Mouse (Mus musculus): ENCODE measurements around the gene Maml2. TPM values are rescaled to one million over a fixed set of nuclear protein-coding genes. Genes with fewer than 3 reads are reported as not detected.

Gene Maml2
- polyA plus RNA-seq, 1 experiment = 1.5 TPM

DNA sequence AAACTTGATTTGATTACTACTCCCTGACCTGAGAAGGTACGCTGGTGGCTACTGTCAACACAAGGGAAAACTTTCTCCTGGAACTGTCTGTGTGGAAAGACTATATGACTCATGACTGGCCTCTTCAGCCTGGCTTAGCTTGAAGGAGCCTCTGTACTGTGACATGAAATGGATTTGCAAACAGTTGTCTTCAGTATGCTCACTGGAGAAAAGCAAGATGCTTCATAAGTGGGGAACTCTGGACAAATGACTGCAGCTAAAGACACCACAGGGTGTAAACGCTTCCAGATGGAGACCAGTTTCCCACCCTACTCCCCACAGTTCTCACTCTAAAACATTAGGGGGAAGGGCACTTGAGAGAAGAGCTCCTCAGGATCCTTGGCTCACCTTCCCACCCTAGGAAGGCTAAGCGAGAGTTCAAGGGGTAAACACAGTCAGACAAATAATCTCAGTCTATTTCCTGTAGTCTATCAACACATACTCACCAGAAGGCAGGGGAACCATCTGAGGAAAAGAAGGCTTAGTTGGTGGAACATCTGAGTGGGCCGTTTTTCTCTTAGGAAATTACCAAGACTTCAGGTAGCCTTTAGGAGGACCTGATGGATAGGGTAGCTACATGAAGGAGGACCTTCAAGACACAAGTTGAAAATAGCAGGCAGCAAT lies 167.7 kb downstream of the Maml2 start:
- Histone ChIP-seq H3K4me3 (ENCODE audit: insufficient read depth, poor library complexity, severe bottlenecking) (no peak overlapping the region), H3K36me3 (ENCODE audit: control insufficient read depth, insufficient read depth) (no peaks in the 10 kb centered on the region), H3ac (ENCODE audit: control insufficient read depth, insufficient read length, low read depth) (no peak overlapping the region), H3K79me2 (ENCODE audit: control insufficient read depth, insufficient read depth) (no peaks in the 10 kb centered on the region), H3K79me3 (ENCODE audit: low read depth) (no peaks in the 10 kb centered on the region), H3K27me3 (ENCODE audit: control insufficient read depth, insufficient read depth, insufficient read length) (no peaks in the 10 kb centered on the region)
- TF ChIP-seq USF1 (IDR thresholded peaks at IDR 0.05; ENCODE audit: low read depth) (no peak), MAX (IDR thresholded peaks at IDR 0.05) (no peak), MYOD1 (IDR thresholded peaks at IDR 0.05; ENCODE audit: control insufficient read depth, insufficient read length, low read depth) (no peak), FOSL1 (IDR thresholded peaks at IDR 0.05; ENCODE audit: insufficient read depth, low read length, poor library complexity, severe bottlenecking) (no peak), CTCF (IDR thresholded peaks at IDR 0.05; ENCODE audit: control insufficient read depth, insufficient read depth, insufficient read length) (no peak), CEBPB (IDR thresholded peaks at IDR 0.05; ENCODE audit: low read depth) (no peak), MYOG (IDR thresholded peaks at IDR 0.05; ENCODE audit: control insufficient read depth, extremely low read depth, insufficient read length) (no peak)

DNA sequence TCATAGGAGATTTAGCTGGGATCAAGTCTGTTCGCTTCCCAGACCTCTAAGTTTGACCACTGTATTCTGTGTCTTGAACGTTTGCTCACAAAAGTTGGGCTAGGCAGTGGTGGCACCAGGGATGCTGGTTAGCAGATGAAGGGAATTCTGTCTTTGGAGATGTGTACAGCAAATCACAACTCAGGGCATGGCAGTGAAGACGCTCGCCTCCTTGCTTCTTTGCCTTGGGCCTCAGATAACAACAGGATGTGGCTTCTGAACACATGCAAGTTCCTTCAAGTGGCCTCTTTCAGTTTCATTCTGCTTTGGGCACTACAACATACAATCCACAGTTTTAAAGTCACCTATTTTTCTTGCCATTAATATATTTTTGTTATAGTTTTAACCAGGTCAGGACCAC lies 168.6 kb downstream of the Maml2 start:
- H3K36me3 ChIP-seq (ENCODE audit: control insufficient read depth, insufficient read depth) = no peaks in the 10 kb centered on the region
- no peaks in the 10 kb centered on the region for H3K79me3 ChIP-seq (ENCODE audit: low read depth)
- H3ac ChIP-seq (ENCODE audit: control insufficient read depth, insufficient read length, low read depth) = no peak overlapping the region
- no peak for TF ChIP-seq CTCF (IDR thresholded peaks at IDR 0.05; ENCODE audit: control insufficient read depth, insufficient read depth, insufficient read length)
- no peak for TF ChIP-seq MYOD1 (IDR thresholded peaks at IDR 0.05; ENCODE audit: control insufficient read depth, insufficient read length, low read depth)
- TF ChIP-seq USF1 (IDR thresholded peaks at IDR 0.05; ENCODE audit: low read depth) = no peak
- TF ChIP-seq CEBPB (IDR thresholded peaks at IDR 0.05; ENCODE audit: low read depth) = no peak
- TF ChIP-seq FOSL1 (IDR thresholded peaks at IDR 0.05; ENCODE audit: insufficient read depth, low read length, poor library complexity, severe bottlenecking) = no peak
- TF ChIP-seq MYOG (IDR thresholded peaks at IDR 0.05; ENCODE audit: control insufficient read depth, extremely low read depth, insufficient read length) = no peak
- TF ChIP-seq MAX (IDR thresholded peaks at IDR 0.05) = no peak
- no peaks in the 10 kb centered on the region for H3K27me3 ChIP-seq (ENCODE audit: control insufficient read depth, insufficient read depth, insufficient read length)
- H3K4me3 ChIP-seq (ENCODE audit: insufficient read depth, poor library complexity, severe bottlenecking) = no peak overlapping the region
- H3K79me2 ChIP-seq (ENCODE audit: control insufficient read depth, insufficient read depth) = no peaks in the 10 kb centered on the region

DNA sequence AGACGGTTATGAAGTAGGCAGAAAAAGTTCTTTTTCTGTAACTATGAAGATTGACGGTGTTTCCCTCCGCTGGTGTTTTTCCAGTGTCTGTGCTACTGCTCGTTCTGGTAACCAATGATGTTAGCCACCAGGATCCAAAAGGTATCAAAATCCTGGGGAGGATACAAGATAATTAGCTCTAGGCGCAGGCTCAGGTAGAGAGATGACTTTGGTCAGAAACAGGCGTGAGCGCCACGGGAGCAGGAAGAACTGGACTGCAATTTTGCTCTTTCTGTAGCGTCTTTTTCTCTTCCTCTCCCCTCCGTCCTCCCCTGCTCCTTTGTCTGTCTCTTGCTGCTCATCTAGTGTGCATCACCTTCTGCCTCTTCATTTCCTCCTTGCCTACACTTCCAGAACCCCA lies 169.1 kb downstream of the Maml2 start:
- no peaks in the 10 kb centered on the region for H3K36me3 ChIP-seq (ENCODE audit: control insufficient read depth, insufficient read depth)
- H3K79me2 ChIP-seq (ENCODE audit: control insufficient read depth, insufficient read depth) = no peaks in the 10 kb centered on the region
- no peak overlapping the region for H3ac ChIP-seq (ENCODE audit: control insufficient read depth, insufficient read length, low read depth)
- no peaks in the 10 kb centered on the region for H3K79me3 ChIP-seq (ENCODE audit: low read depth)
- H3K4me3 ChIP-seq (ENCODE audit: insufficient read depth, poor library complexity, severe bottlenecking) = no peak overlapping the region
- TF ChIP-seq FOSL1 (IDR thresholded peaks at IDR 0.05; ENCODE audit: insufficient read depth, low read length, poor library complexity, severe bottlenecking) = no peak
- TF ChIP-seq MAX (IDR thresholded peaks at IDR 0.05) = no peak
- TF ChIP-seq MYOD1 (IDR thresholded peaks at IDR 0.05; ENCODE audit: control insufficient read depth, insufficient read length, low read depth) = no peak
- TF ChIP-seq USF1 (IDR thresholded peaks at IDR 0.05; ENCODE audit: low read depth) = no peak
- TF ChIP-seq CEBPB (IDR thresholded peaks at IDR 0.05; ENCODE audit: low read depth) = no peak
- no peak for TF ChIP-seq CTCF (IDR thresholded peaks at IDR 0.05; ENCODE audit: control insufficient read depth, insufficient read depth, insufficient read length)
- TF ChIP-seq MYOG (IDR thresholded peaks at IDR 0.05; ENCODE audit: control insufficient read depth, extremely low read depth, insufficient read length) = no peak
- H3K27me3 ChIP-seq (ENCODE audit: control insufficient read depth, insufficient read depth, insufficient read length) = no peaks in the 10 kb centered on the region

DNA sequence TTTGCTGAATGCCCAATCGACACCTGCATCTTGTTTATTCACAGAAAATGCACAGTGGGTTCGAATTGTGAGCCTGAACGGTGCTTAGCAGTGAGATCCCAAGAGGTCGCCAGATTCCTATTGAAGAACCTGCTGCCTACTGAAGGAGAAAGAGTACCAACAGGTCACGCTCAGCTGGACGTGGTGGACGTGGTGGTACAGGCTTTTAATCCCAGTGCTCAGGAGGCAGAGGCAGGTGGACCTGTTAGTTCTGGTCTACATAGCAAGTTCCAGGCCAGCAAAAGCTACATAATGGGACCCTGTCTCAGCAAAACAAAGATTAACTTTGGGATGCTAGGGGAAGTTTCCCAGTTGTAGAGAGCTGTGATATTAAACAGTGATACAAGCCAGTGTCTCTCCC lies 170.0 kb downstream of the Maml2 start:
- Histone ChIP-seq H3K79me3 (ENCODE audit: low read depth) (no peaks in the 10 kb centered on the region), H3K36me3 (ENCODE audit: control insufficient read depth, insufficient read depth) (no peaks in the 10 kb centered on the region), H3K27me3 (ENCODE audit: control insufficient read depth, insufficient read depth, insufficient read length) (no peaks in the 10 kb centered on the region), H3ac (ENCODE audit: control insufficient read depth, insufficient read length, low read depth) (no peak overlapping the region), H3K79me2 (ENCODE audit: control insufficient read depth, insufficient read depth) (no peaks in the 10 kb centered on the region), H3K4me3 (ENCODE audit: insufficient read depth, poor library complexity, severe bottlenecking) (no peak overlapping the region)
- TF ChIP-seq CEBPB (IDR thresholded peaks at IDR 0.05; ENCODE audit: low read depth) (no peak), CTCF (IDR thresholded peaks at IDR 0.05; ENCODE audit: control insufficient read depth, insufficient read depth, insufficient read length) (no peak), MYOG (IDR thresholded peaks at IDR 0.05; ENCODE audit: control insufficient read depth, extremely low read depth, insufficient read length) (no peak), FOSL1 (IDR thresholded peaks at IDR 0.05; ENCODE audit: insufficient read depth, low read length, poor library complexity, severe bottlenecking) (no peak), MYOD1 (IDR thresholded peaks at IDR 0.05; ENCODE audit: control insufficient read depth, insufficient read length, low read depth) (no peak), USF1 (IDR thresholded peaks at IDR 0.05; ENCODE audit: low read depth) (no peak), MAX (IDR thresholded peaks at IDR 0.05) (no peak)

DNA sequence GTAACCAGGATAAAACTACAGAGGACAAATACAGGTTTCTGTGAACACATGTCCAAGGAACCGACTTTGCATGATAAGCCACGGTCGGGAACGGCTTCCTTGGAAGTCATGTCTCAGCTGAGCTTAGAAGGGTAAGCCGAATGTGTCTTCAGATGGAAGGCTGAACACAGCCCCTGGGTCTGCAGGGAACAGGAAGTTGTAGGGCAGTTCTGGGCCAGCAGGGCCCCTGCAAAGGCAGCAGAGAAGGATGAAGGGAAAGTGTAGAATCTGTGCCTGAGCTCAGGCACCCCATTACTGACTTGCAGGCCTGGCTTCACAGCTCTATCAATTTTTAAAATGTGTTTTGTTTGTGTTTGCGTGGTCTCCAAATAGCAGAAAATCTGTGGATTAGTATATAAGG lies 171.0 kb downstream of the Maml2 start:
- TF ChIP-seq CEBPB (IDR thresholded peaks at IDR 0.05; ENCODE audit: low read depth) (no peak), USF1 (IDR thresholded peaks at IDR 0.05; ENCODE audit: low read depth) (no peak), MYOD1 (IDR thresholded peaks at IDR 0.05; ENCODE audit: control insufficient read depth, insufficient read length, low read depth) (no peak), MYOG (IDR thresholded peaks at IDR 0.05; ENCODE audit: control insufficient read depth, extremely low read depth, insufficient read length) (no peak), MAX (IDR thresholded peaks at IDR 0.05) (no peak), FOSL1 (IDR thresholded peaks at IDR 0.05; ENCODE audit: insufficient read depth, low read length, poor library complexity, severe bottlenecking) (no peak), CTCF (IDR thresholded peaks at IDR 0.05; ENCODE audit: control insufficient read depth, insufficient read depth, insufficient read length) (no peak)
- no peaks in the 10 kb centered on the region for H3K79me3 ChIP-seq (ENCODE audit: low read depth)
- H3K79me2 ChIP-seq (ENCODE audit: control insufficient read depth, insufficient read depth) = no peaks in the 10 kb centered on the region
- no peaks in the 10 kb centered on the region for H3K27me3 ChIP-seq (ENCODE audit: control insufficient read depth, insufficient read depth, insufficient read length)
- no peaks in the 10 kb centered on the region for H3K36me3 ChIP-seq (ENCODE audit: control insufficient read depth, insufficient read depth)
- no peak overlapping the region for H3ac ChIP-seq (ENCODE audit: control insufficient read depth, insufficient read length, low read depth)
- H3K4me3 ChIP-seq (ENCODE audit: insufficient read depth, poor library complexity, severe bottlenecking) = no peak overlapping the region

Data from C2C12 (cell line).